Mouse (Mus musculus): Measurements from ENCODE around the gene Ndufs1. TPM values are rescaled to one million over a fixed set of nuclear protein-coding genes. Genes with fewer than 3 reads are reported as not detected.

The Ndufs1 gene
- polyA plus RNA-seq, 1 experiment from 2014 or later = 145 TPM

DNA sequence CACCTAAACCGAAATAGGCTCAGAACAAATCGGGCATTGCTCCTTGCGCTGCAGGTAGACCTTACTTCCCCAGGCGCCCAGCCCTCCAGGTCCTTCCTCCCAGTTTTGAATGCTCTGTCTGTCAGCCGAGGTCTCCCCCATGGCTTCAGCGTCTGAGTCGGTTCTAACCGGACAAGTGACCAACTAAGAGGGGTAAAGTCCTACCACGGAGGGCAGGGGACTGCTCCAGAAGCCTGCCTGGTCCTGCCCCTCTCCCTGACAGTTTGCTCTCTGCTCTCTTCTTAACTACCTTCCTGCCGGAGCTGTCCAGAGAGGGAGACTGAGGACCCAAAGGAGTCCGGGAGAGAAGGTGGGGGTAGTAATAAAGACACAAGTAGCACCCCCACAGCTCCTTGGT lies 63.8 kb downstream of the Ndufs1 start:
- H3K4me3 ChIP-seq = peak overlapping the region; percentile 94
- H3K4me2 ChIP-seq = peak overlapping the region; percentile 65
- H3K27me3 ChIP-seq = no peaks in the 10 kb centered on the region
- ATAC-seq (ENCODE audit: low read depth) = peak; percentile 34; the same call in 1 of the 2 replicates
- H3K36me3 ChIP-seq = no peaks in the 10 kb centered on the region
- H3K9me3 ChIP-seq = no peaks in the 10 kb centered on the region
- 5% methylated on average over 11 of the region's 11 CpGs for WGBS
- H3K27ac ChIP-seq (replicated peaks) = peak overlapping the region; percentile 99
- peaks cover 54% of the 10 kb centered on the region for H3K4me1 ChIP-seq (replicated peaks)
- H3K9ac ChIP-seq = peak overlapping the region; percentile 100

DNA sequence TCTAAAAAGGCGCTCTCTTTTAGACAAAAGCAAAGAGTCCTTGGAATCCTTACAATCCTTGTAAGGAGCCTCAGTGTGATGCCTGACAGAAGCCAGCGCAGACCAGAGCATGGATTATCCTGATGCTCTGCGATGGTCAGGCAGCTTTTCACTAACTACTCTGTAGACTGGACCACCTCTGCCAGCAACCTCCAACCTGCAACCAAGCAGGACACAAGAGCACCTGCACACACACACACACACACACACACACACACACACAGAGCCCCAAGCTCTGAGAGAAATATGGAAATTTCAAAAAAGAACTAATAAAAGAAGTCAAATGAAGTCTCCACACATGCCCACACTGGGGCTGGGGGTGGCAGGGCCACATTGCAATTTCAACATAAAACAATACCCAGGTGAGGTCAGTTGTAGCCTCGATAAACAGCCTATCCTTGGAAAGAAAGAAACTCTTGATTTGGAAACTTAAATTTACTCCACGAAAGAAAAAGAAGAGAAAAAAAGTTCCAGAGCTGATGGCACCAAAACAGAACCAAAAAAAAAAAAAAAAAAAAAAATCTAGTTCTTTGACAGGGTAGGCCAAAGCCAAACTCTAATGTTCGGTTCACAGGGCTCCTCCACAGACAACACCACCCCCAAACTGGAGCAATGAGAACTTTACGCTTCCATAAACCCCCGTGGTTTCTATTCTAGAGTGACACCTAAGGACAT lies 64.3 kb downstream of the Ndufs1 start:
- H3K4me3 ChIP-seq = peak overlapping the region; percentile 94
- peaks cover 57% of the 10 kb centered on the region for H3K4me1 ChIP-seq (replicated peaks)
- WGBS = 49% methylated on average over 8 of the region's 8 CpGs
- no peaks in the 10 kb centered on the region for H3K9me3 ChIP-seq
- no peaks in the 10 kb centered on the region for H3K36me3 ChIP-seq
- peak overlapping the region; percentile 99 for H3K27ac ChIP-seq (replicated peaks)
- peak overlapping the region; percentile 100 for H3K9ac ChIP-seq
- no peaks in the 10 kb centered on the region for H3K27me3 ChIP-seq
- ATAC-seq (ENCODE audit: low read depth) = no peak
- H3K4me2 ChIP-seq = peak overlapping the region; percentile 65

GRCm38 (mm10) chr1:63110536-63111285 lies 65.9 kb downstream of the Ndufs1 start:
- 42% methylated on average over 7 of the region's 7 CpGs for WGBS
- Histone ChIP-seq H3K4me3 (no peak overlapping the region), H3K9me3 (no peaks in the 10 kb centered on the region), H3K9ac (peak overlapping the region; percentile 43; the same call in 1 of the 2 replicates), H3K4me1 (replicated peaks) (peaks cover 41% of the 10 kb centered on the region), H3K36me3 (no peaks in the 10 kb centered on the region), H3K4me2 (0 out of 2 replicates have a peak overlapping the region, but pooled peaks have one; percentile 24), H3K27me3 (no peaks in the 10 kb centered on the region), H3K27ac (replicated peaks) (peak overlapping the region; percentile 71)
- no peak for ATAC-seq (ENCODE audit: low read depth)

DNA sequence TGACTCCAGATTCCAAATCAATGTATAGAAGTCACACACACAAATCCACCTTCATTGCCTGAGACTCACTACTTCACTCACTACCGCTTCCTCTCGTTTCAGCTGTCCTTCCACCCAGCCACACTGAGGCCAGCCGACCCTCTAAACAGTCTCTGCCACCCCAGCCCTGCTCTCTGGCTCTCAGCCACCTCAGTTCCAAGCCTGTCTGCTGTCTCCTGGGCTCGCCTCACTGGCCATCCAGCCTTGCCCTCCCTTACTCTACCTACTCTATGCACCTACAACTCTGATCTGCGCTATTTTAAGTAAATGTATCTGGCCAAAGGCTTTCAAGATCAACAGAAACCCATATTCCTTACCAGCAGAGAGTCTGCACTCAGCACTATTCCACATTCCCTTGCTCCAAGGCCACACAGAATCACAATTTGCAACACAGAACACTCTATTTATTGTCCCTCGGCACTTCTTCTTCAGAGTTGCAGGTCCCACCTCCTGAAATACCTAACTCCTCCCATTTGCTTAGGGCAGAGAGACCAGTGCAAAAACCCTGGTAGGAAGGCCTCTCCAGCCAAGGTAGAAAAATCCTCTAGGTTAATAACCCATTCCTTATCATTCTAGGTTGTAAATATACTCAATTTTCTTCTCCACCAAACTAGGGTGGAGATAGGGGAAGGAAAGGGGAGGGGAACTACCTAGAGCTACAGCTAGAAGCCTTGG lies 68.9 kb downstream of the Ndufs1 start:
- 71% methylated on average over 6 of the region's 6 CpGs for whole genome bisulfite sequencing

GRCm38 (mm10) chr1:63102758-63103451 lies 73.7 kb downstream of the Ndufs1 start:
- no peak overlapping the region for H3K4me2 ChIP-seq
- no peak for ATAC-seq (ENCODE audit: low read depth)
- H3K27me3 ChIP-seq = no peaks in the 10 kb centered on the region
- H3K9me3 ChIP-seq = no peaks in the 10 kb centered on the region
- no peak overlapping the region for H3K4me3 ChIP-seq
- 92% methylated on average over 12 of the region's 12 CpGs for WGBS
- H3K4me1 ChIP-seq (replicated peaks) = peaks cover 4% of the 10 kb centered on the region; the same call in 1 of the 2 replicates
- H3K36me3 ChIP-seq = peaks cover 62% of the 10 kb centered on the region
- no peak overlapping the region for H3K9ac ChIP-seq
- no peak overlapping the region for H3K27ac ChIP-seq (replicated peaks)

More for the DNA sequence above, 68.9 kb downstream of the Ndufs1 start:
- Histone ChIP-seq H3K4me1 (replicated peaks) (peaks cover 30% of the 10 kb centered on the region), H3K4me3 (no peak overlapping the region), H3K9ac (no peak overlapping the region), H3K27me3 (no peaks in the 10 kb centered on the region), H3K36me3 (peaks cover 19% of the 10 kb centered on the region), H3K27ac (replicated peaks) (no peak overlapping the region), H3K4me2 (no peak overlapping the region), H3K9me3 (no peaks in the 10 kb centered on the region)
- no peak for ATAC-seq (ENCODE audit: low read depth)

DNA sequence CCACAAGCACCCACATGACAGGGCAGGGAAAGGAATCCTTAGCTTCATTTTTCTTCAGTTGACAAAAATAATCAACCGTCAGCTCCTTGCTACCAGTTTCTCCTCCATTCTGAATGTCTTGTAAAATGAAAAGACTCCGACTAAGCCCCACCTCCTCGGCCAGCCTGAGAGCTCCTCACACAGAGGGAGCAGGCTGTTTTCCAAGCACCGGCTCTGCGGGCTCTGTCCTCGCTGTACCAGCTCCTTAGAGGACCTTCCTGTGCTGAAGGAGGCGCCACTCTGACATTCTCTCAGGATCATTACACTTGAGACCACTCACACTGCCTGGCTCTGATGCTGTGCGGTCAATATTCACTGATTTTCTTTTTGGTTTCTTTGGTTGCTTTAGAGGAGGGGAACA lies 76.4 kb downstream of the Ndufs1 start:
- Histone ChIP-seq H3K4me2 (no peak overlapping the region), H3K36me3 (peaks cover 74% of the 10 kb centered on the region), H3K9ac (no peak overlapping the region), H3K4me3 (no peak overlapping the region), H3K9me3 (no peaks in the 10 kb centered on the region), H3K4me1 (replicated peaks) (no peaks in the 10 kb centered on the region), H3K27me3 (no peaks in the 10 kb centered on the region), H3K27ac (replicated peaks) (no peak overlapping the region)
- ATAC-seq (ENCODE audit: low read depth) = no peak
- 91% methylated on average over 8 of the region's 8 CpGs for WGBS

DNA sequence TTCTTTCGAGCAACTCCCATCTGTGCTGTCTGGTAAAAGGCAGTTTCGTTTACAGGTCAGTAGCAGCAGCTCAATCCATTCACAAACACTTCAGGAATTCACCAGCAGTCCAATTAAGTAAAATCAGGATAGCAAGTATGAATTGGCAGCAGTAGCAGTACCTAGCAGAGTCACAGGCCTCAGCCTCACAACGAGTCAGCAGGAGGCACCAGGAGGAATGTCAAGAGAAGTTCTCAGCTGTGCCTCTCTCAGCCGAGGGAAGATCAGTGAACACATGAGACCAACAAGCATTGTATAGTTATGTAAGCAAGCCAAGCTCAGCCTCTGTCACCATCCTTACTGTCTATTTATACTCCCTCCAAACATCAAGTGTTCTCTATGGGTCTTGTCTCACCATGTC lies 77.8 kb downstream of the Ndufs1 start:
- no peak overlapping the region for H3K27ac ChIP-seq (replicated peaks)
- H3K9me3 ChIP-seq = no peaks in the 10 kb centered on the region
- H3K4me2 ChIP-seq = no peak overlapping the region
- no peaks in the 10 kb centered on the region for H3K4me1 ChIP-seq (replicated peaks)
- no peaks in the 10 kb centered on the region for H3K27me3 ChIP-seq
- 91% methylated on average over 4 of the region's 4 CpGs for WGBS
- no peak for ATAC-seq (ENCODE audit: low read depth)
- peaks cover 70% of the 10 kb centered on the region for H3K36me3 ChIP-seq
- H3K9ac ChIP-seq = no peak overlapping the region
- H3K4me3 ChIP-seq = no peak overlapping the region

DNA sequence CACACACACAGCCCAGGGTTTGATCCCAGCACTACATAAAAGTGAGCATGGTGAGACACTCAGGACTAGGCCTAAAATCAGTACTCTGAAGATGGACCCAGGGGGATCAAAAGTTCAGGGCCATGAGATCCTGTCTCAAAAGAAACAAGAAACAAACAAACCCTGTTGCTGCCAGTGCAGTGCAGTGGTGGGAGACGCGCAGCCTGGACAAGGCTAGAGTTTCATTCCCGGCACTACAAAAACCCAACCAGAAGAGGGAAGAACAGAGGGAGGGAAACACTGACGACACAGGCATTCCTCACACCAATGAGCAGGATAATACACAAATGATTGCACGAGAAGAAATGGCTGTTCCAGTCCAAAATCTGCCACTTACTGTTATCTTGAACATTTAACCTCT lies 80.6 kb downstream of the Ndufs1 start:
- Histone ChIP-seq H3K9me3 (no peaks in the 10 kb centered on the region), H3K4me2 (no peak overlapping the region), H3K4me1 (replicated peaks) (no peaks in the 10 kb centered on the region), H3K27me3 (no peaks in the 10 kb centered on the region), H3K36me3 (peaks cover 70% of the 10 kb centered on the region), H3K9ac (no peak overlapping the region), H3K4me3 (no peak overlapping the region), H3K27ac (replicated peaks) (no peak overlapping the region)
- 88% methylated on average over 5 of the region's 5 CpGs for WGBS
- no peak for ATAC-seq (ENCODE audit: low read depth)

Small RNAs within 50 kb of the gene (microRNA-seq; reads per million reads assigned to microRNA genes)
- gene Gm24557 = not detected
- not detected for gene Gm27512

Other genes with a start within 250 kb of the Ndufs1 start
- gene Ino80d, start 62.2 kb downstream of the Ndufs1 start, polyA plus RNA-seq (2015; fragmentation: Nextera tagmentation; extraction: Ambion mirVana) = 9.5 and 12.4 TPM in 2 replicates
- gene Eef1b2, start within 50 bp of the Ndufs1 start, polyA plus RNA-seq (2015; fragmentation: Nextera tagmentation; extraction: Ambion mirVana) = 469 and 536 TPM in 2 replicates
- 0.59 and 1.1 TPM in 2 replicates for gene Gpr1, start 37.7 kb upstream of the Ndufs1 start, polyA plus RNA-seq (2015; fragmentation: Nextera tagmentation; extraction: Ambion mirVana)
- 19.0 and 26.5 TPM in 2 replicates for gene Zdbf2, start 96.4 kb upstream of the Ndufs1 start, polyA plus RNA-seq (2015; fragmentation: Nextera tagmentation; extraction: Ambion mirVana)